Mouse (Mus musculus) 416B (cell line): ENCODE measurements around the gene Tmem126b.

Experiments used
- DNase-seq: peaks from one replicate; pipeline ENCODE4 v3.0.0; 2011; ENCODE audit warnings: low read depth

Gene Tmem126b

DNA sequence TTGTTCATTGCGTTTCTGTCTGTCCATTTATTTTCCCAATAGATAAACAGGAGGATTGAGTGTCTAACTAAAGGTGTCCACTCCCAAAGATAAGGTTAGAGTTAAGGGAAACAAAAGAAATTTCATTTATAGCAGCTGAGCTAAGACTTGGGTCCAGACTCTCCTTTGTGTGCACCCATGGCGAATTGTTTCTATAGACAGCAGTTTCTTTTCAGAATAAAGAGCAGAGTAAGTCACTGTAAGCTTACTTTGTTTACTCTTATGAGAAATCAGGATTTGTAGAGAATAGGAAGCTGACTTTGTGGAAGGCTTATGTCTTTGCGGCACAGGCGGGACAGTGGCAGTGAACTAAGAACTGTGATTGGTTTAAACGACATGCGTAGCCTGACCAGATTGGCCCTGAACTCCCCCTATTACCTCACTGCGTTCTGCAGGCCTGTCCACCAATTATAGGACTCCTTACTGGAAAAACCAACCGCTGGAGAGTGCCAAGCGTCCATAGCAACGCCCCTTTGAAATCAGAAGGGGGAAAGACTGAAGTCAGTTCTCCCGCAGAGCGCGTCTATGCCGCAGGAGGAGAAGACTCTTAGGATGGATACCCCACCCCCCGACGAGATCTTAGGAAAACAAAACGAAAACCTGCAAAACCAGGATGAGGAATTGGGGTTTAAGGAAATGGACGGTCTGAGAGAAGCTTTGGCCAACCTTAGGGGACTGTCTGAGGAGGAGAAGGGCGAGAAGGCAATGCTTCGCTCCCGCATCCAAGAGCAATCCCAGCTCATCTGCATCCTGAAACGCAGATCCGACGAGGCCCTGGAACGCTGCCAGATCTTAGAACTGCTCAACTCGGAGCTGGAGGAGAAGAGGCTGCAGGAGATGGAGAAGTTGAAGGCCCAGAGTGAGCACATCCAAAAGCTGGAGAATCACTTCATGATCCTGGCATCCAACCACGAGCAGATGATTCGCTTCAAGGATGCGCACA, 49.5 kb downstream of the Tmem126b start, which contains the start of gene Ccdc89:
TSS of gene Ccdc89 (plus strand) at position 558 of the 982 bp plus-strand sequence.
- no peak for DNase-seq
